Mouse (Mus musculus) 416B (cell line): ENCODE results near the gene Rev1.

ENCODE experiments used
- DNase-seq: peaks from one replicate; pipeline ENCODE4 v3.0.0; 2011; ENCODE audit warnings: low read depth

Gene Rev1

DNA sequence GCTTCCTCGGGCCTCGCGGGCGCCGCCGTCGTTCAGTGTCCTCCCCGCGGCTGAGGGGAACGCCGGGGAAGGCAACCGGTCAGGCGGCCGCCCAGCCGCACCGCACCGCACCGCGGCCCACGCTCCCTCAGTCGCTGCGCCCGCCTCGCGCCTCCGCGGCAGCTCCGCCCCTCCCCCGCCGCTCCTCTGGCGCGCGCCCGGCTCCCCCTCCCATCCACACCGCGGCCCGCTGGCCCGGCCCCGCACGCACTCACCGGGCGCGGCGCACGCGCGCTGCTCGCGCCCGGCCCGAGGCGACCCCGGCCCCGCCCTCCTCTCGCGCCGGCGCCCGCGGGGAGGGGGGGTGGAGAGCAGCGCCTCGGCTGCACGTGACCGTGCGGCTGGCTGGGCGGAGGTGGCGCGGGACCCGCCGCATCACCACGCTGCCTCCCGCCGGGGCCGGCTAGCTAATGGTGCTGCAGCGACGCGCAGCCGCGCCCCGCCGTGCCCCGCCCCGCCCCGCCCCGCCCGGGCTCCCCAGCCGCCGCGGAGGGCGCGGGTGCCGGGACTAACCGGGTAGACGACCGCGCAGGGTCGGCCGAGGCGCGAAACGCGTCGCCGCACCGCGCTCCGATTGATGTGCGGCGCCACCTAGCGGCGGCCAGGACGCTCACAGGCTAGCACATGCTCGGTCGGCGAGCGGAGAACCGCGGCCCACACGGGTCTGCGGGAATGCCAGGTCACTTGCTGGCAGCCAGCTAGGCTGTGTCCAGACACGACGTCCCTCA, at the start of gene Rev1:
Gene Rev1, minus strand, starts transcription at position 301 of the 767 bp plus-strand sequence.
- DNase-seq, result peak; percentile 89

DNA sequence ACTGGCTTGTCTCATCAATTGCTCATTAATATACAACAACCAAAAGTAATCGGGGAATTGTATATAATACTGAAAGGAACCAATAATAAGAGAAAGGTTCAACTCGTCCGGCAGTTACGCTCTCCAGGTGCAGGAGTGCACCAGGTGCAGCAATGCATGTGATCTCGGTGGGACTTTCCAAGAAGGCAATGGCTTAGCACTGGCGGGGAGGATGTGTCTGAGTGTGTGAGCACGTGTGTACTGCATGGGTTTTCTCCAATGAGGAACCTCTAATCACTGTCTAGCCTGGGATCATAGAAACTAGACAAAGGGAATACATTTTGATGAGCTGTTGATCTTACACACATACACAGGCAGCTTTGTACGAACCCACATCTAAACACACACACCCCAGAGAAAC, 49.3 kb upstream of the Rev1 start:
- DNase-seq, result no peak

DNA sequence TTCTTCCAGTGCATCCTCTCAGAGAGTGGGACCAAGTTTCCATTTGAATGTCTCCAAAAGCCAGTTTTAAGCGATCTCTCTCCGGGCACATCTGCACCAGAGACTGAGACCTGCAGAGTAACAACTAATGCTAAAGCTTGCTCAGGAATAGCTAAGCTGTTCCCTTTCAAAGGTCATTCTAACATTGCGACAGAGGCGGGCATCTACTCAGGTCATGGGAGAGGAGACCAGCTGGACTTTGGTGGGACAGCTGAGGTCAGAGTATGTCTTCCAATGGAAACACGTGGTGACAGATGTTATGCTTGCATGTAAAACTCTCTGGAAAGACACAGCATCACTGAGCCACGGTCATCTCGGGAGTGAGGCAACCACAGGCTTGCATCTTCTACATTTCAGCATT, 46.5 kb upstream of the Rev1 start:
- DNase-seq, result no peak

DNA sequence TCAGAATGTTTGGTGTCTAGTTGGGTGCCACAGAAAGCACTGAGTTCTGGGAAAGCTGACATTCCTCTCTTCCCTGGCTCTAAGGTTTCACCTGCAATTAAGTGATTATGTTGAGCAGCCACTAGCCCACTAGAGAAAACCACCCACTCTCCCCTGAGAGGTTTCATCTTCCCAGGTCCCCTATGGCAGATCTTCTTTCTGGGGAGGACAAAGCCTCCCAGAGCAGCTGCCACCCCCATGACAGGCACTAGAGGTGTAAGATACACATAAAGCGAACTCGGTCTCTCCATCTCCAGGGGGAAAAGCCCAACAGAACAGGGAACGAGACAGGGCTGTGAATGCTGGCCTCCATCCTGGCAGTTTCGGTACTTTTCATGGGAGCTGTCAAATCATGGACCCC, 42.3 kb upstream of the Rev1 start:
- no peak for DNase-seq

DNA sequence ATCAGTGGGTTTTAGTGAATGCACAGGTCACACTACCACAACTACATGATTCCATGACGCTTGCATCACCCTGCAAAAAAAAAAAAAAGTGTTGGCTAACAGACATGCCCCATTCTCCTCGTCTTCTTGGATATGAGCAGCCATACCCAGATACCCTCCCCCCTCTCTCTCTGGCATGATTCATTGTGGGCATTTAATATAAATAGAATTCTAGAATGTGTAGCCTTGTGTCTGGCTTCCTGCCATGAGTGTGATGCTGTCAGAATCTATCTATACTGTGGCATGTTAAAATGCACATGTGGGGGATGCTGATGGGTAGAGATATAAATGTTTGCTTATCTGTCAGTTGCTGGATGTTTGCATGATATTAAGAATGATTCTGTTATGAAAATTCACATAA, 36.1 kb upstream of the Rev1 start:
- DNase-seq, result peak; percentile 77

- no peak for DNase-seq
These were observed 20.5 kb upstream of the Rev1 start for GRCm38 (mm10) chr1:38150086-38150485.

- DNase-seq, result no peak
These were observed 16.4 kb upstream of the Rev1 start for GRCm38 (mm10) chr1:38146008-38146407.

- no peak for DNase-seq
These were observed 11.8 kb upstream of the Rev1 start for GRCm38 (mm10) chr1:38141371-38141770.

DNA sequence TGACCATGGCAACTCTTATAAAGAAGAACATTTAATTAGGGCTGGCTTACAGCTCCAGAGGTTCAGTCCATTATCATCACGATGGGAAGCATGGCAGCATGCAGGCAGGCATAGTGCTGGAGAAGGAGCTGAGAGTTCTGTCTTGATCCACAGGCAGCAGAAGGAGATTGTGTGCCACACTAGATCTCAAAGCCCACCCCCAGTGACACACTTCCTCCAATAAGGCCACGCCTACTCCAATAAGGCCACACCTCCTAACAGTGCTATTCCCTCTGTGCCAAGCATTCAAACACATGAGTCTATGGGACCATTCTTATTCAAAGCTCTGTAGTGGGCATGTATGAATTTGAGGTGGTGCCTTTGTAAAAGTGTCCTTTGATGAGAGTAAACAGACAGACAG, 11.3 kb upstream of the Rev1 start:
- DNase-seq, result no peak

DNA sequence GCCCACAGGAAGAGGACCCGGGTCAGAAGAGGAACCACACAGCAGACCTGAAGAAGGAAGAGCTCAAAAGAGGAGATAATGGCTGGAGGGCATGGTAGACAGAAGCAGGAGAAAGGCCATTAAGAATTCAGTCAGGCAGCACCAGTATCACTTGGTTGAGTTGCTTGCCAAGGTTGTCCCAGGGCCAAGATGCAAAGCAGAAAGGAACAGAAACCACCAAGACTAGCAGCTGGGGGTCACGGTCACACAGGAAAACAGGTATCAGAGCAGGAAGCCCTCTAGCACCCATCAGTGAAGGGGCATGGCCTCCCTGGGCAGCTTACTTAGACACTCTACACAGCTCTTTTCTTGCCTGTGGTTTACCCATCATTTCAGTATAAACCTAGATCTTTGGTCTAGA, 9.8 kb upstream of the Rev1 start:
- no peak for DNase-seq

DNA sequence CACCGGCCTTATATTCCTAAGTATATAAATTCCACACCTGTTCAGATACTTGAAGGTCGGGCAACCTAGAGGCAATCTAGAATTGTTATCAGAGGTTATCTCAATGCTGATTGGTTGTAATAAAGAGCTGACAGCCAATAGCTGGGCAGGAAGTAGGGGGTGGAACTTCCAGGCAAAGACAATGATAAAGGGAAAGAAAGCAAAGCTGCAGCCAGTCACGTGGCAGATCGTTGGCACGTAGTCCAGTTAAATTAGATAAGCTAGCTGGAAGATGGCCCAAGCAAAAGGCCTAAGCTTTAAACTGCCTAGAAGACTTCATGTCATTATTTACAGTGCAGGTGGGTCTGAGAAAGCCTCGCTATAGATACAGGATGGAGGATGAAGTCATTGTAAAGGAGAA, 3.3 kb upstream of the Rev1 start:
- peak; percentile 41 for DNase-seq

DNA sequence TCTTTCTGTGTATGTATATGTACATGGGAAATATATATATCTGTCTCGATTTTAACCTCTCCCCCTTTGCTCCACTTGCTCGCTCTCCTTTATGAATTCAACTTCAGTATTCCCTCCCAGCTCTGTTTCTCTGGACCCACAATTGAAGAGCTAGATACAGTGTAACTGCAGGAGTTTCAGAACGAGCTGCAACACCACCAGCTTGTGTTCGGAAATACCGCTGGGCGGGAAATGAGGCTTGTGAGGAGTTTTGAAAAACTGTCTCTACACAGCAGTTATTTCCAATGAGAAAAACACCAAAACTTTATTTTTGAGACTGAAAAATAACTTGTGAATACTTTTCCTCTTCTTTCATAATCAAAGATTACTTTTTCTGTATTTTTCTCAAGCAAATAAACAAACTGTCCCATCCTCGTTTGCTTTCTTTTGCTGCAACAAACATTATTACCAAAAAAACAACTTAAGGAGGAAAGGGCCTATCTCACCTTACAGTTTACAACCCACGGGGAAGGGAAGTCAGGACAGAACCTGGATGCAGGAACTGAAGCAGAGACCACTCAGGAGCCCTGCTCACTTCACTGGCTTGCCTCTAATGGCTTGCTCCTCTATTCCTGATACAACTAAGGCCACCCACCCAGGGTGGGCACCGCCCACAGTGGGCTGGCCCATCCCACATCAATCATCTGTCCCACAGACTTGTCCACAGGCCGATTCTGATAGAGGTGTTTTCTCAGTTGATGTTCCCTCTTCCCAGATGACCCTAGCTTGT, 1.3 kb upstream of the Rev1 start:
- peak; percentile 80 for DNase-seq

GRCm38 (mm10) chr1:38128919-38129436, 623 bp downstream of the Rev1 start:
- peak; percentile 35 for DNase-seq

DNA sequence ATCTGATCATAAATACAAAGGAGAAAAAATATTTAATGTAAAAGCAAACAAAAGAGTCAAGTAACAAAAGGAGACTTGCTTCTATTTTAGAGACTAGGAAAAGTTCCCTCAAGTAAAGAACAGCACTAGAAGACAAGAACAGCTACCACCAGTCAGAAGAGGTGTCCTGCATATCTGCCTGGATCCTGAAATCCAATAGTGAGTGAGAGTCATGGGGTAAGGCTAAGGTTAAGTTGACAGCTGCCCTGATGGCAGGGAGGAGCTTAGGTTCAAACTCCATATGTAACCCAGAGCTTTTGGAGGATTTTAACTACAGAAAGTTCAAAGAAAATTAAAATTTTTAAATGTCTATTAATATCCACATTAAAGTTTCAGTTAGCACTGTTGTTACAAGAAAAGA, 2.6 kb downstream of the Rev1 start:
- DNase-seq, result peak; percentile 41

DNA sequence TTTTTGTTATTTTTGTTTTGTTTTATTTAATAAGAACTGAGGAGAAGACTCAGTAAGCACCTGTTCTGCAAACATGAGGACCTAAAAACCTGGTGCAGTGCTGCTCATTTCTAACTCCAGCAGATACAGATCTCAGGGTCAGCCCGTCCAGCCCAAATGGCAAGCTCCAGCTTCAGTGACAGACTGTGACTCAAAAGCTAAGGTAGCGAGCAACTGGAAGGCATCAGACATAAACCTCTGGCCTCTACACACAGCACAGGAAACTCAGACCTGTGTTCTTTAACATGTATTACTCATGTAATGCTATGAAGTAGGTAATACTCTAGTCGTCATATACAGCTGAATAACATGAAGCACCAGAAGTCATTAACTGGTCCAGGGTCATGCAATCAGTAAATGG, 3.2 kb downstream of the Rev1 start:
- no peak for DNase-seq

DNA sequence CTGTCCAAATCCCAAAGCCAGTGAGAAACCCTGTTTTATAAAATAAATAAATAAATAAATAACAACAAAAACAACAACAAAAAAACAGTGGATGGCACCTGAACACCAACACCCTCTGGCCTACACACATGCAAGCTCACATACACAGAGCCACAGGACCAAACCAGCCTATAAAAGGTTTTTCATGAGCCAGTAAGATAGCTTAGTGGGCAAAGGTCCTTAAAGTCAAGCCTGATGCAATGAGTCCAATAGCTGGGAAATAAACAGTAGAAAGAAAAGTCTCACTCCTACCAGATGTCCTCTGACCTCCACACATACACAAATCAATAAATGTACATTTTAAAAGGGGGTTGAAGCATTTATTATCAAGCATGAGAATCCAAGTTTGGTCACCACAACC, 5.3 kb downstream of the Rev1 start:
- DNase-seq, result no peak

- no peak for DNase-seq
These were observed 8.7 kb downstream of the Rev1 start for GRCm38 (mm10) chr1:38120877-38121276.

- no peak for DNase-seq
These were observed 11.0 kb downstream of the Rev1 start for GRCm38 (mm10) chr1:38118624-38119023.

- DNase-seq, result no peak
These were observed 19.8 kb downstream of the Rev1 start for GRCm38 (mm10) chr1:38109786-38110185.

GRCm38 (mm10) chr1:38103813-38104212, 25.8 kb downstream of the Rev1 start:
- no peak for DNase-seq

- DNase-seq, result peak; percentile 71
These were observed 26.4 kb downstream of the Rev1 start for GRCm38 (mm10) chr1:38103214-38103613.

DNA sequence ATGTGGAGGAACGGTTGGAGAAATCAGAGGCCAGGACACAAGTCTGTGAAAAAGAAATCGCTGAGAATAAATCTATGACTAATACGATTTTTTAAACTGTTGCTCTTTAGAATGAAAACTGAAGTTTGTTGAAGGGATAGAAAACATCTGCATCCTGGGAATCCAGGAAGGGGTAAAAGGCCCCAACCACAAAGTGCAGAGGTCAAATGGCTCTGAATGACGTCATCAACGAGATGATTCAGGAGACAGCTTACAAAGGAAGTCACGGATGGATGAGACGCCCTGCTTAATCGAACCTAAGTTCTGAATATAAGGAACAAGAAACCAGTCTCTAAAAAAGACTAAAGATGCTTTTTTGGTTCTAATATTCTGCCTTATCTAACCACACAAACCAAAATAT, 48.3 kb downstream of the Rev1 start:
- DNase-seq, result peak; percentile 68

- no peak for DNase-seq
These were observed 58.3 kb downstream of the Rev1 start for GRCm38 (mm10) chr1:38071326-38071725.
